Mouse (Mus musculus) Patski (cell line): Measurements from ENCODE around the gene Rassf3. TPM values are rescaled to one million over a fixed set of nuclear protein-coding genes. Genes with fewer than 3 reads are reported as not detected.

Experiments used
- ATAC-seq: fragments of 100-300 bp; one replicate; pipeline ENCODE4 v1.8.0; 2021
- CTCF ChIA-PET: fragments of 350-600 bp; sonication (Branson Sonifier 250); formaldehyde crosslinking; loops from one replicate; lab custom pipeline; 2022; ENCODE audit warnings: inconsistent platforms; lab: Charles Lee
- POLR2A ChIA-PET: fragments of 350-600 bp; sonication (Branson Sonifier 250); formaldehyde crosslinking; loops from one replicate; lab custom pipeline; 2022; ENCODE audit warnings: antibody characterized with exemption, inconsistent platforms; lab: Charles Lee
- DNase-seq: peaks from one replicate; pipeline ENCODE4 v3.0.0-alpha.2; 2011; ENCODE audit warnings: low read depth, low spot score
- H3K27me3 ChIP-seq: fragments of 371-371 bp; one replicate; pipeline ENCODE4 v1.5.1; 2021
- CTCF ChIP-seq: fragments of 100-300 bp; IDR thresholded peaks from one replicate; pipeline ENCODE4 v1.5.1; 2021
- in situ Hi-C: fragments of 300-500 bp; cut with MboI; formaldehyde crosslinking; loops from 3 replicates; pipeline ENCODE4 v1.11.1; 2018; ENCODE audit warnings: low pct_unique_long_range_greater_than_20kb, mixed read lengths
- polyA plus RNA-seq: library from polyadenylated mRNA; unstranded; gene quantifications from one replicate; pipeline ENCODE4 v1.2.3, GENCODE M21; 2021

Gene Rassf3
- polyA plus RNA-seq, 1 experiment from 2014 or later: 27.0 TPM

- no peak for DNase-seq
- no peak for ATAC-seq
- ChIA-PET POLR2A (no interaction called here), CTCF (no interaction called here)
- in situ Hi-C loops: no loop called here
- TF ChIP-seq CTCF: no peak
- no peaks in the 10 kb centered on the region for H3K27me3 ChIP-seq
Observed at GRCm38 (mm10) chr10:121504973-121505911, 29.1 kb upstream of the Rassf3 start.

GRCm38 (mm10) chr10:121501160-121501559, 25.0 kb upstream of the Rassf3 start:
- TF ChIP-seq CTCF: no peak
- DNase-seq (no peak), ATAC-seq (no peak)
- in situ Hi-C loops: no loop called here
- ChIA-PET POLR2A (interaction anchor here (0.7 to 1.2 kb wide), 2 partner anchors 25 to 66 kb away, joined by 6 to 8 read pairs; partner anchors contain the start of gene Rassf3), CTCF (interaction anchor here (0.7 to 1.6 kb wide), 3 partner anchors 14 to 91 kb away, joined by 3 to 4 read pairs (median 3); no protein-coding TSS in a partner anchor)
- no peaks in the 10 kb centered on the region for H3K27me3 ChIP-seq

GRCm38 (mm10) chr10:121500034-121500433, 23.9 kb upstream of the Rassf3 start:
- H3K27me3 ChIP-seq: no peaks in the 10 kb centered on the region
- in situ Hi-C loops: no loop called here
- DNase-seq (no peak), ATAC-seq (no peak)
- no peak for TF ChIP-seq CTCF
- CTCF ChIA-PET: interaction anchor here (0.8 to 1.8 kb wide), 4 partner anchors 11 to 72 kb away, joined by 3 to 4 read pairs (median 4); no protein-coding TSS in a partner anchor
- POLR2A ChIA-PET: interaction anchor here (1.2 kb wide), 1 partner anchor 24 kb away, joined by 6 read pairs; the partner anchor contains the start of gene Rassf3

- H3K27me3 ChIP-seq: no peaks in the 10 kb centered on the region
- no peak for DNase-seq
- in situ Hi-C loops: no loop called here
- no peak for ATAC-seq
- ChIA-PET CTCF (interaction anchor here (0.8 to 1.8 kb wide), 2 partner anchors 10 to 37 kb away, joined by 3 to 4 read pairs; no protein-coding TSS in a partner anchor), POLR2A (no interaction called here)
- TF ChIP-seq CTCF: no peak
Observed at GRCm38 (mm10) chr10:121499063-121499462, 22.9 kb upstream of the Rassf3 start.

GRCm38 (mm10) chr10:121498481-121498904, 22.3 kb upstream of the Rassf3 start:
- TF ChIP-seq CTCF: no peak
- ChIA-PET CTCF (interaction anchor here (1.1 kb wide), 1 partner anchor 21 kb away, joined by 3 read pairs; no protein-coding TSS in a partner anchor), POLR2A (no interaction called here)
- H3K27me3 ChIP-seq: no peaks in the 10 kb centered on the region
- in situ Hi-C loops: no loop called here
- ATAC-seq: no peak
- no peak for DNase-seq

GRCm38 (mm10) chr10:121497968-121498367, 21.8 kb upstream of the Rassf3 start:
- DNase-seq (no peak), ATAC-seq (no peak)

GRCm38 (mm10) chr10:121496616-121497015, 20.5 kb upstream of the Rassf3 start:
- CTCF ChIA-PET: no interaction called here
- in situ Hi-C loops: no loop called here
- DNase-seq: no peak
- TF ChIP-seq CTCF: no peak
- H3K27me3 ChIP-seq: no peaks in the 10 kb centered on the region
- POLR2A ChIA-PET: no interaction called here
- ATAC-seq: no peak

More at GRCm38 (mm10) chr10:121497968-121498367, 21.8 kb upstream of the Rassf3 start:
- ChIA-PET POLR2A (no interaction called here), CTCF (interaction anchor here (1.1 kb wide), 1 partner anchor 22 kb away, joined by 3 read pairs; no protein-coding TSS in a partner anchor)
- no peak for TF ChIP-seq CTCF
- in situ Hi-C loops: no loop called here
- no peaks in the 10 kb centered on the region for H3K27me3 ChIP-seq

- no peak for DNase-seq
- no peak for TF ChIP-seq CTCF
- POLR2A ChIA-PET: no interaction called here
- CTCF ChIA-PET: no interaction called here
- no peaks in the 10 kb centered on the region for H3K27me3 ChIP-seq
- in situ Hi-C loops: no loop called here
- no peak for ATAC-seq
Observed at GRCm38 (mm10) chr10:121494163-121494425, 17.9 kb upstream of the Rassf3 start.

- ChIA-PET CTCF (interaction anchor here (1.3 kb wide), 1 partner anchor 49 kb away, joined by 3 read pairs; no protein-coding TSS in a partner anchor), POLR2A (no interaction called here)
- DNase-seq (no peak), ATAC-seq (no peak)
- TF ChIP-seq CTCF: no peak
- in situ Hi-C loops: no loop called here
- no peaks in the 10 kb centered on the region for H3K27me3 ChIP-seq
Observed at GRCm38 (mm10) chr10:121493374-121494162, 17.4 kb upstream of the Rassf3 start.

- in situ Hi-C loops: no loop called here
- no peaks in the 10 kb centered on the region for H3K27me3 ChIP-seq
- POLR2A ChIA-PET: no interaction called here
- no peak for DNase-seq
- CTCF ChIA-PET: interaction anchor here (1.1 to 1.3 kb wide), 2 partner anchors 49 to 59 kb away, joined by 3 to 4 read pairs; no protein-coding TSS in a partner anchor
- no peak for TF ChIP-seq CTCF
- no peak for ATAC-seq
Observed at GRCm38 (mm10) chr10:121492608-121493315, 16.6 kb upstream of the Rassf3 start.
